Mouse (Mus musculus) frontal cortex, adult 2 months (tissue): Measurements from ENCODE around the gene Kiss1r. TPM values are rescaled to one million over a fixed set of nuclear protein-coding genes. Genes with fewer than 3 reads are reported as not detected.
A peak's percentile ranks its signal among the peaks of the same experiment; 100 is the strongest.
"Not testable (repeated sequence)": the region's sequence is repeated elsewhere in the genome, so short reads cannot be mapped to it uniquely, and the experiment has no call there.

Experiments used
- DNase-seq, 2 experiments: peaks; one replicate each; pipeline ENCODE4 v3.0.0; 2022; ENCODE audit warnings: low spot score in 1 of 2; ENCODE audit errors: extremely low spot score in 1 of 2
- polyA plus RNA-seq: library from polyadenylated mRNA; depleted of rRNA; stranded (reverse); fragments of >200 nt; gene quantifications from 2 replicates; pipeline ENCODE4 v1.2.3, GENCODE M21; 2012; rRNA removed

The Kiss1r gene
- polyA plus RNA-seq = 10.7 and 11.8 TPM in 2 replicates

DNA sequence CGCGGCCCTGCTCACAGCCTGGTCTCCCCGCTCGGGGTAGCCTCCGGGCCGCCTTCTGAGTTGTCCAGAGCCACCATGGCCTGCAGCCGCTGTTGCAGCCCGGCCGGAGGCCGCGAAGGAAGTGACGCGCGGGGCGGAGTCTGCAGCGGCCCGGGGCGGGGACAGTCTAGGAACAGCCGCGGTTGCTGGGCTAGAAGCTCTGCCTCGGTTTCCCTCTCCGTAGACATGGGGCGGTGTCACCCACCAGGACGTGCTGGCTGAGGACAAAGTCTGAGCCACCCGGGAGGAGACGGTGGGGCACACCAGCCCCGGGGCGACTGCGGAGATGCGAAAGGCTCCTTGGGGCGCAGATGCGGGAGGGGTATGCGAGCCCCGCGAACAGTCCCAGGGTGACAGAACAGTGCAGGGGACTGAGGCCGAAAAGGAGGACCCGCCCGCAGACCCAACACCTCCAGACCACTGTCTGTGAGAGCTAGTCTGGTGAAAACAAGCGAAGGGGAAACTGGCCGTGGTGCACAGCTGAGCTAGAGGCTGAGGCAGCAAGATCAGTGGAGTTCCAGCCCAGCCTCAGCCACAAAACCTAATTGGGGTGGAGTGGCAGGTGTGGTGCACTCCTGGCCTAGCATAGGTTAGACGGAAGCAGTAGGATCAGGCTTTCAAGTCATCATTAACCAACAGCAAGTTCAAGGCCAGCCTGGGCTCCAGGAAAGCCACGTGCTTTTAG, at the start of gene Kiss1r:
TSS of gene Kiss1r (plus strand) at position 164 of the 724 bp plus-strand sequence.
- DNase-seq = peak; percentile 55 to 87

- DNase-seq = no peak
Measured at GRCm38 (mm10) chr10:79871845-79872244, 44.9 kb upstream of the Kiss1r start.

DNA sequence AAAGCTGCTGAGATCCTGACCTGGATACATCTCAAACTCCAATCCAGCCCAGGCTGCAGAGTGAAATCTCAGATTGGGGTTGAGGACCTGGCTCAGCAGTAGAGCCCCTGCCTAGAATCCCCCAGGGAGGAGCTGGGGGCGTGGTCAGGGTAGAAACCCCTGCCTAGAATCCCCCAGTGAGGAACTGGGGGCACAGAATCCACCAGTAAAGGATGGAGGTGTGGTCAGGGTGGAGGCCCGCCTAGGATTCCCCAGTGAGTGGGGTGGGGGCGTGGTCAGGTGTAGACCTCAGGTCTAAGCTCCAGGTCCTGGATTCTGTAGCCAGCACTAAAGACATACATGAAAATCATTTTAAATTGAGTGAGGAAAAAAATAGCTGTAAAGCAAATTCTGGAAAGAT, 43.9 kb upstream of the Kiss1r start:
- no peak for DNase-seq

DNA sequence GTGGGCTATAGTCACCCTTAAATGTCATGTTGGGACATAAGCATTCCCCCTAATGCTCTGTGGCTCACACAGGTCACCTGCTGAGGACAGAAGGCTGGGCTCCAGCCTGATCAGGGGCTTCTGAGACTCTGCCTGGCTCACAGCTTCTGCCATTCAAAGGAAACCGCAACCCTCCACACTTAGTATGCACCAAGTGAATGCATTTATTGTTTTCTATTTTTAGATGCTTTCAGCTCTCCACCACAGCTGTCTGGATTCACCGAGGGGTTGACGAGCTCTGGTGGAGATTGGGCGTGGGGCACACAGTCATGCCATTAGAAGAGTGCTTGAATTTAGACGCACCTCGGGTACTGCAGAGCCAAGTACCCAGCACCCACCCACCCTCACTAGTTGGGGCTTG, 43.5 kb upstream of the Kiss1r start:
- DNase-seq = no peak

GRCm38 (mm10) chr10:79873715-79874289, 43.0 kb upstream of the Kiss1r start:
- no peak for DNase-seq

GRCm38 (mm10) chr10:79874290-79874862, 42.4 kb upstream of the Kiss1r start, which contains the start of the genes Prtn3 and Plppr3:
Gene Prtn3 (plus strand): TSS chr10:79874476.
Gene Plppr3 (minus strand): TSS chr10:79874634.
- no peak for DNase-seq

GRCm38 (mm10) chr10:79877174-79877573, 39.6 kb upstream of the Kiss1r start:
- no peak for DNase-seq

- DNase-seq = no peak
Measured at GRCm38 (mm10) chr10:79877757-79878156, 39.0 kb upstream of the Kiss1r start.

DNA sequence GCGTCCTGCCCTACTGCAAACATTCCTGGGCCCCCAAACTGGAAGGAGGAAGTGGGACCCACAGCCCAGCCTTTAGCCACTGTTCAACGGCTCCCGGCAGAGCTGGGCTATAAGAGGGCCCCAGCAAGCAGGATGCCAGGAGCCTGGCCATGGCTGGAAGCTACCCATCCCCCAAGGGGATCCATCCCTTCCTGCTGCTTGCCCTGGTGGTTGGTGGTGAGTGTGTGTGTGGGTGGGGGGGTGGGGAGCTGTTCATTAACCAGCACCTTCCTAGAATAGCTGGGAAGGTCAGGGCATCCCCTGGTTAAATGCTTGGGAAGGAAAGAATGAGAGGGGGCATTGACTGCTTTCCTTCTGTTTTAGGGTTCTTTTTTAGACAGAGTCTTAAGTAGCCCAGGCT, 37.2 kb upstream of the Kiss1r start:
- DNase-seq = no peak

- no peak for DNase-seq
Measured at GRCm38 (mm10) chr10:79880721-79881120, 36.0 kb upstream of the Kiss1r start.

DNA sequence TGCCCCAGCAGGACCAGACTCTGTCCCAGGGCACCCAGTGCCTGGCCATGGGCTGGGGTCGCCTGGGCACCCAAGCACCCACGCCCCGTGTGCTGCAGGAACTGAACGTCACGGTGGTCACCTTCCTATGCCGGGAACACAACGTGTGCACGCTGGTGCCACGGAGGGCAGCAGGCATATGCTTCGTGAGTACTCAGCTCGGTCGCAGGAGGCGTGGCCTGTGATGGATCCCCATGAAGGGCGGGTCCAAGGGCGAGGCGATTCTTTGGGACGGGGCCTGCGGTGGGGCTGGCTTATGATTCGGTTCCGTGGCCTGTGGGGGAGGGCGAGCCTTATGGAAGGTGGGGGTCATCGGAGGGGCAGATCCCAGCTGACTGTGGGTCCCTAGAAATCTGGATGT, 34.8 kb upstream of the Kiss1r start:
- DNase-seq = no peak

GRCm38 (mm10) chr10:79883297-79884084, 33.3 kb upstream of the Kiss1r start:
- peak; percentile 50 to 90 for DNase-seq

DNA sequence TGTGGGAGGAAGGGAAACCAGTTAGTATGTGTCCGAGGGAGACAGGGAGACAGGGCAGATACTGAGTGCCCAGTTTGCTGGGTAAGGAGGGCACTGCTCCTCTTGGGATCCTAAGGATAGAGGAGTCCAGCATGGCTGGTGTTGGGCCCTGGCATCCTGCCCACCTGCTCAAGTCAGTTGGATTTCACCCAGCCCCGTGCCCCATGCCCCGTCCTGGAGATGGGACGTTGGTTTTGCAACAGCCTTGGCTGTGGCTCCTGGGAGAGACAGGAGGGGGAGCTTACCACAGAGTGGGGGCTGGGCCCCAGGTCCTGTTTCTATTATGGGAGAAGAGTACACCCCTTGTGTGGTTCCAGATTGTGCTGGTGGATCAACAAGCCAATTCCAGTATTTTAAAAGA, 32.3 kb upstream of the Kiss1r start:
- no peak for DNase-seq

GRCm38 (mm10) chr10:79884938-79885337, 31.8 kb upstream of the Kiss1r start:
- not testable (repeated sequence) for DNase-seq

GRCm38 (mm10) chr10:79886054-79886453, 30.7 kb upstream of the Kiss1r start, which contains the start of gene Elane:
Gene Elane (plus strand): TSS chr10:79886247.
- DNase-seq = no peak

GRCm38 (mm10) chr10:79886611-79887010, 30.2 kb upstream of the Kiss1r start:
- DNase-seq = no peak

DNA sequence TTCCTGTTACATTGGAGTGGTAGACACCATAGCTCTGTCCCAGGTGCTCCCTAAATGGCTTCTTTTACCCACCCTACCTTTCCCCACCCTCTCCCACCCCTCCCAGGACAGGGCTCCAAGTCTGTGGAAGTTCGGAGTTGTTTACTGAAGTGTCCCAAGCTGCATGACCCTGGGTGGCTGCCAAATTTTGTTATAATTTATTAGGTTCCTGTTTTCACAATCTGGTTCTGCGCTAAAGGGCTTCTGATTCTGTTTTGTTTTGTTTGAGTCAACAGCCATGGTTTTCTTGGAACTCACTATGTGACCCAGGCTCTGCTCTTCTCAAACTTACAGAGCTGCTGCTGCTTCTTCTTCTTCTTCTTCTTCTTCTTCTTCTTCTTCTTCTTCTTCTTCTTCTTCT, 27.4 kb upstream of the Kiss1r start:
- no peak for DNase-seq

GRCm38 (mm10) chr10:79890670-79891069, 26.1 kb upstream of the Kiss1r start, which contains the start of gene Cfd:
Gene Cfd (plus strand): TSS chr10:79890853.
- DNase-seq = no peak

DNA sequence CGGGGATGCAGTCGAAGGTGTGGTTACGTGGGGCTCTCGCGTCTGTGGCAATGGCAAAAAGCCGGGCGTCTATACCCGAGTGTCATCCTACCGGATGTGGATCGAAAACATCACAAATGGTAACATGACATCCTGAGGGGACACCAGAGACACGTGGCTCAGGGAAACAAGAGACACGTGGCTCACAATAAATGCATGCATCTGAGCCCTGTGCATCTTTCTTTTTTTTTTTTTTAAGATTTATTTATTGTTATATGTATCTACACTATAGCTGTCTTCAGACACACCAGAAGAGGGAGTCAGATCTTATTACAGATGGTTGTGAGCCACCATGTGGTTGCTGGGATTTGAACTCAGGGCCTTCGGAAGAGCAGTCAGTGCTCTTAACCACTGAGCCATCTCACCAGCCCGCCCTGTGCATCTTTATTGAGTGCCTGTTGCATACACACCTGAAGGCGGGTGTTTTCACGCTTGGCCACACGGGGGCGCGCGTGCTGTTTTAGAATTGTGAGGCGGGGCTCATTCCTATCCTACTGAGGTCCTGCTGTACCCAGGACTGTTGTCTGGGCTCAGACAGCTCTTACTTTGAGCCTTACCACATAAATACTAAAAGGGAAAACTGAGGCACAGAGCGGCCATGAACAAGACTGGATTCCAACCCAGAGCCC, 24.2 kb upstream of the Kiss1r start:
- DNase-seq = peak in 1 of 2 experiments; percentile 89

DNA sequence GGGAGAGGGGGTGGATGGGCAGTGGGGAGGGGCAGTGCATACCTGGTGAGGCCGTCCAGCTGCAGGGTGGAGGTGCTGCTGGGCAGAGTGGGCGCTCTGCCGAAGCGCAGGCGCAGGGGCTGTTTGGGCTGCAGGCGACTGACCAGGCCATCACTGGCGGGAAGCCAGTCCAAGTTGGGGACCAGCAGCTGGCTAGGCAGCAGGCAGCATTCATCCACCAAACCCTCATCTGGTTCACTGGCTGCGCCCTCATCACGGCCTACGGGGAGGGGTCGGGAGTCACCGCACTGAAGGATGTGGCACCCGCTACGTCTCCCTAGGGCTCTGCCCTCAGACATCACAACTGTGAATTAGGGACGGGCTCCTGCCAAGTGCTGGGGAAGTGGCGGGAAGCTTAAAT, 20.5 kb upstream of the Kiss1r start:
- no peak for DNase-seq
